Mouse (Mus musculus) lung, postnatal 0 days (tissue): ENCODE data around the gene Akap11.

ENCODE experiments used
- CTCF ChIP-seq: IDR thresholded peaks from 2 replicates; pipeline ENCODE4 v1.5.1; 2016; ENCODE audit warnings: antibody characterized with exemption, mild to moderate bottlenecking
- EP300 ChIP-seq: IDR thresholded peaks from 2 replicates; pipeline ENCODE4 v1.6.1; 2016; ENCODE audit warnings: antibody characterized with exemption, mild to moderate bottlenecking, control low read depth

DNA sequence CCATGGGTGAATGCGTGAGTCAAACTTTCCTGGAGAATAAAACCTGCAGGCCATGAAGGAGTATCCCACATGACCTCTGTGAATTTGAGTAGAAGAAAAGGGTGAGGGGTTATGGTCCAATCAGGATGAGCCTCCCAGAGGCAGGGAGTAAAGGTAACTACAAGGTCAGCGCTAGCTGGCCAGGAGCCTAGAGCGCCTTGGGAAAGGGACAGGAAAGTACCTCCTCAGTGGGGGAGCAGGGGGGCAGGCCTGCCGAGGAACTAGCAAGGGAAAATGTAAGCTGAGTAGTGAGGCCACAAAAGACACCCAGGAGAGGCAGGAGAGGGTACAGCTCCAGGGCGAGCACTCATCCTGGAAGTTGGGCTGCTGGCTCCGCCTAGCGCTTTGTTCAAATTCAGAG is 67.6 kb downstream of the Akap11 start:
- TF ChIP-seq EP300 = no peak
- no peak for TF ChIP-seq CTCF
